Mouse (Mus musculus) liver, embryonic 11.5 days (tissue): ENCODE measurements around the gene Sdk1. TPM values are rescaled to one million over a fixed set of nuclear protein-coding genes. Genes with fewer than 3 reads are reported as not detected.
A peak's percentile ranks its signal among the peaks of the same experiment; 100 is the strongest.

ENCODE experiments used
- ATAC-seq: fragments of 200-750 bp; cut with Nextera tagmentation; replicated peaks from 2 replicates; pipeline ENCODE4 v1.8.0; 2017; ENCODE audit warnings: moderate number of reproducible peaks, mild to moderate bottlenecking, moderate TSS enrichment, moderate library complexity; ENCODE audit not compliant: low FRiP score
- DNase-seq: peaks from one replicate; pipeline ENCODE4 v3.0.0-alpha.2; 2017; ENCODE audit warnings: low spot score
- H3K27ac ChIP-seq: fragments of 300-500 bp; sonication (generic); 2 replicates; pipeline ENCODE4 v1.5.1; 2014; ENCODE audit warnings: mild to moderate bottlenecking, low read depth, low read length, control low read depth
- H3K27me3 ChIP-seq: fragments of 300-500 bp; sonication (generic); replicated peaks from 2 replicates; pipeline ENCODE4 v1.6.1; 2014; ENCODE audit warnings: low read length, mixed read lengths; ENCODE audit not compliant: control insufficient read depth, insufficient read depth
- H3K36me3 ChIP-seq: fragments of 300-500 bp; sonication (generic); 2 replicates; pipeline ENCODE4 v1.6.1; 2014; ENCODE audit warnings: mild to moderate bottlenecking, low read length, moderate library complexity, mixed read lengths; ENCODE audit not compliant: control insufficient read depth, insufficient read depth
- H3K4me1 ChIP-seq: fragments of 300-500 bp; sonication (generic); replicated peaks from 2 replicates; pipeline ENCODE4 v1.6.1; 2014; ENCODE audit warnings: low read length, mixed read lengths; ENCODE audit not compliant: control insufficient read depth, insufficient read depth
- H3K4me2 ChIP-seq: fragments of 300-500 bp; sonication (generic); 2 replicates; pipeline ENCODE4 v1.6.1; 2014; ENCODE audit warnings: mild to moderate bottlenecking, control low read depth, moderate library complexity
- H3K4me3 ChIP-seq: fragments of 300-500 bp; sonication (generic); 2 replicates; pipeline ENCODE4 v1.5.1; 2014; ENCODE audit warnings: low read depth, low read length, control low read depth
- H3K9ac ChIP-seq: fragments of 300-500 bp; sonication (generic); 2 replicates; pipeline ENCODE4 v1.6.1; 2014; ENCODE audit warnings: low read depth, low read length, control low read depth
- H3K9me3 ChIP-seq: fragments of 300-500 bp; sonication (generic); 2 replicates; pipeline ENCODE4 v1.6.1; 2016; ENCODE audit warnings: low read length, inconsistent platforms, mixed read lengths; ENCODE audit not compliant: control insufficient read depth
- WGBS: fragments of 180-500 bp; shearing (Covaris S2); extraction: QIAGEN DNeasy Blood & Tissue Kit; methylation state at CpG from one replicate; pipeline ENCODE4 v1.1.7; 2014; 5-methylcytosine and 5-hydroxymethylcytosine counted together
- polyA plus RNA-seq: library from polyadenylated mRNA; unstranded; fragments of >200 nt; fragmentation: Nextera tagmentation; extraction: Ambion mirVana; gene quantifications from 2 replicates; pipeline ENCODE4 v1.2.1, GENCODE M21; 2014

Sdk1 gene
- 0.31 and 0.53 TPM in 2 replicates for polyA plus RNA-seq

DNA sequence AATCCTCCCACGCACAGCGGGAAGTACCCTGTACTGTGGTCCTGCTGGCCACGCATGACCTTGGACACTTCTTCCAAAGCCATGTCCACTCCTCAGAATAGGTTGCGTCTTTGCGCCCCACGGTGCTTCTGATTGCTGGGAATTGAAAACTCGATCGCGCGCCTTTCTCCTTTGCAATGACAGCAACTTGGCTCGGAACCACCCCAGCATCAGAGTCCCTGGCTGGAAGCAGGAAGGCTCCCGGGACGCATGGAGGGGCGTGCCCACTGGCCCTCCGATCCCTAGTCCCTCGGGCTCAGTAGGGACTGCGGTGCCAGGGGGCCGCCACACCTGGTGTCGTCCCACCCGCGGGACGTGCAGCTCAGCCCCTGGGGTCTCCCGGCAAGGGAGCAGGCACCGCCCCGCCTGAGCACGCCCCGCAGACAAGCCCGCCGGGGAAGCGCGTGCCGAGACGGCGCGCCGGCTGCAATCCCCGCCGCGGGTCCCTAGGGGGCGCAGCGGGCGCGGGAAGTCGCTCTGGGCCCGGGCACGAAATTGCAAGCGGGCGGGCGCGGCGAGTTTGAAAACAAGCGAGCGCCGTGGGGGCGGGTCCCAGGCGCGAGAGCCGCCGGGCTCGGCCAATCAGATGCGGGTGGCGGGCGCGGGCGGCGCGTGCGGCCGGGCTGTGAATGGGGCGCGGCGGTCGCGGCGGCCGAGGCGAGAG, at the start of gene Sdk1:
Sdk1 (plus strand) TSS at position 650 of the 703 bp plus-strand sequence.
- Histone ChIP-seq H3K4me3 (peak within 1 kb of the TSS; percentile 62), H3K36me3 (no peaks in the 10 kb centered on the region), H3K9me3 (no peaks in the 10 kb centered on the region), H3K9ac (peak within 1 kb of the TSS; percentile 62), H3K4me2 (peak within 1 kb of the TSS; percentile 80), H3K27ac (no peak within 1 kb of the TSS), H3K27me3 (peaks cover 52% of the 10 kb centered on the region), H3K4me1 (peaks cover 11% of the 10 kb centered on the region; the same call in 1 of the 2 replicates)
- under 1% methylated on average over 57 of the region's 77 CpGs for WGBS
- DNase-seq (peak; percentile 90), ATAC-seq (peak; percentile 91)

- H3K27me3 ChIP-seq, result no peaks in the 10 kb centered on the region
- H3K27ac ChIP-seq, result no peak overlapping the region
- H3K36me3 ChIP-seq, result no peaks in the 10 kb centered on the region
- H3K4me2 ChIP-seq, result no peak overlapping the region
- H3K9ac ChIP-seq, result no peak overlapping the region
- DNase-seq, result no peak
- no peak for ATAC-seq
- H3K9me3 ChIP-seq, result no peaks in the 10 kb centered on the region
- H3K4me3 ChIP-seq, result no peak overlapping the region
- WGBS, result 56% methylated on average over 4 of the region's 4 CpGs
- H3K4me1 ChIP-seq, result no peaks in the 10 kb centered on the region
These were observed 44.0 kb upstream of the Sdk1 start for GRCm38 (mm10) chr5:141197278-141197677.

DNA sequence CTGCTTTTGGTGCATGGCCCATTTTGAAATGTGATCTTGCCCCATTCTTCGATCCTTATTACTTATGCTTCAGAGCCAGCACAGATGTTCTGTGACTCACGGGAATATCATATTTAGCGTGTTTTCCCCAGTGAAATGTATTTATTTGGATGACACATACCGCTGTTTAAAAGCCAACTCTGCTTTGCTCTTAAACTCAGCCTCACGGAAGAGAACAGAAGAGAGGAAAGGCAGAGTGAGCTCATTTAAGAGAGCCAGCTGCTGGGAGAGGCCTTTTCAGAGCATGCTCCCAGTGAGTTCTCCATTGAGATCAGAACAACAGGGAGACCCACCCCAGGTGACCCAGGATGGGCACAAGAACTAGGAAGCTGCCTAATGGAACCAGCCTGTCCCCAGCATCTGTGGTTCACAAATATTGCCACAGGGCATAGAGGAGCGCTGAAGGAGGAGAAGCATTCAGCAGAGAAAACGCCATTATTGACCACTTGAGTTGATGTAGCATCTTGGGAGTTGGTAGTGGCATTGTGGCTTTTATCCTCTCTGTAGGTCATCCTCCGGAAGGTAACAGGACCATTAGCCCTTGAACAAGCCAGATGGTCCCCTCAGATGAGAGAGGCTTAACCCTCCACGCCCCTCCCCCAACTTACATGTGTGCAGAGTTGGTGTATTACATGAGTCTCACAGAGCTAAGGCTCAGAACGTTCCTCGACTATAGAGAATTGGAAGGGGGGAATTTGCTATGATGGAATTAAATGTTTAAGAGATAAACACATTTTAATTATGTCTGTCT, 38.8 kb upstream of the Sdk1 start:
- no peak for ATAC-seq

GRCm38 (mm10) chr5:141207061-141207460, 34.2 kb upstream of the Sdk1 start:
- no peak for DNase-seq
- no peak overlapping the region for H3K4me3 ChIP-seq
- no peak overlapping the region for H3K27ac ChIP-seq
- no peak for ATAC-seq
- no peaks in the 10 kb centered on the region for H3K36me3 ChIP-seq
- H3K9ac ChIP-seq, result no peak overlapping the region
- peaks cover 2% of the 10 kb centered on the region; the same call in 1 of the 2 replicates for H3K9me3 ChIP-seq
- no peaks in the 10 kb centered on the region for H3K27me3 ChIP-seq
- H3K4me1 ChIP-seq, result no peaks in the 10 kb centered on the region
- WGBS, result 38% methylated on average over 5 of the region's 5 CpGs
- no peak overlapping the region for H3K4me2 ChIP-seq

More for the DNA sequence above, 38.8 kb upstream of the Sdk1 start:
- Histone ChIP-seq H3K9me3 (no peaks in the 10 kb centered on the region), H3K9ac (no peak overlapping the region), H3K4me3 (no peak overlapping the region), H3K4me1 (no peaks in the 10 kb centered on the region), H3K36me3 (no peaks in the 10 kb centered on the region), H3K27ac (no peak overlapping the region), H3K27me3 (no peaks in the 10 kb centered on the region), H3K4me2 (no peak overlapping the region)
- WGBS, result 79% methylated on average over 11 of the region's 11 CpGs
- no peak for DNase-seq

DNA sequence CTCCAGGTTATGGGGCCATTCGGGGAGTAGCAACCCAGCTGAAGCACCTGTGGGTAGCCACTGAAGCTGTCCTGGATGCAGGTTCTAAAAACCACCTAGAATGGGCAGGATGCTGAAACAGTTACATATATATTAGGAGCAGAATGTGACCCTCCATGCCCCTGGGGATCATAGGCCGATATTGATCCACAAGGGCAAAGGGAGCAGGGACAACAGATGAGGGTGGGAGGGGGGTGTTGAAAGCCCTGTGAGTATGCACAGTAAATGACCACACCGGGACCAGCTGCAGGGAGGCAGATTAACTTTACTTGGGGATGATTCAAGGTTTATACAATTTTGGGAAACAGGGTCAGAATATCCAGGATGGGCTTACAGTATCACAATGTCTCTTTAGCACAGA, 16.0 kb upstream of the Sdk1 start:
- H3K4me3 ChIP-seq, result no peak overlapping the region
- WGBS, result 56% methylated on average over 3 of the region's 3 CpGs

DNA sequence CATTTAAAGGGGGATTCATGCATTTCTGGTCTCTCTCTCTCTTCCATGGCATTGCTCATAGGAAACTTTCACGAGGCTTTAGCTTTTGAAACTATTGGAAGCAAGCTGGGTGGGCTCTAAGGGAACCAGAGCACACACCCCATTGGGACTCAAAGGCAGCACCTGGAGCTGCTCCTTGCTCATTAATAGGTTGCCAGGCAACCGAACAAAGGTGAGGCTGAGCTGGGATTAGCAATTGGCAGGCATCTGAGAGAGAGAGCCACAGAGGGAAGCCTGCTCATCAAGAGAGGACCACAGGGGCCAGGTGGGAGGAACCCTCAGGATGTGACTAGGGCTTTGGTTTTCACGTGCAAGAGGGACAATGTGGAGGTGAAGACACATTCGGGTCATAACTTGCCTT, 7.0 kb upstream of the Sdk1 start:
- WGBS, result 25% methylated on average over 4 of the region's 4 CpGs
- Histone ChIP-seq H3K36me3 (no peaks in the 10 kb centered on the region), H3K9ac (no peak overlapping the region), H3K4me1 (no peaks in the 10 kb centered on the region), H3K27me3 (peaks cover 5% of the 10 kb centered on the region), H3K4me3 (no peak overlapping the region), H3K27ac (no peak overlapping the region), H3K9me3 (no peaks in the 10 kb centered on the region), H3K4me2 (no peak overlapping the region)
- DNase-seq (no peak), ATAC-seq (no peak)

More for the DNA sequence above, 16.0 kb upstream of the Sdk1 start:
- Histone ChIP-seq H3K4me1 (no peaks in the 10 kb centered on the region), H3K9me3 (no peaks in the 10 kb centered on the region), H3K36me3 (no peaks in the 10 kb centered on the region), H3K27ac (no peak overlapping the region), H3K4me2 (no peak overlapping the region), H3K27me3 (no peaks in the 10 kb centered on the region), H3K9ac (no peak overlapping the region)
- 0 out of 2 replicates have a peak, but pooled peaks have one; percentile 18 for ATAC-seq
- no peak for DNase-seq

DNA sequence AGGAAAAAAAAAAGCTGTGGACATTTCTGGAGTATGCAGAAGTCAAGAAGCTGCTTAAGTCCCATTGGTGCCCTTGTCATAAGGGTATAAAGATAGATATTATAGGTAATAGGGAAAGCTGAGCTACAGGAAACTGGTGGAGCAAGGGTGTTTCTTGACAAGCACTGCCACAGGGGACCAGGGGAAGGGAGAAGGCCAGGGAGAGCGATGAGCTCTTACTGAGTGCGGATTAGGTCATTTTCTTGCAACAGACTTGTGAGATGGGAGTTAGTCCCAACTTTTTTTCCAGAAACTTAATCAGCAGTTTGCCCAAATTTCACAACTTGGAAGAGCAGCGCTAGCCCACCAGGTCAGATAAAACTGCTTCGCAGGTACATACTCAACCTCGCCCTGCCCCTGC, 1.9 kb upstream of the Sdk1 start:
- no peak overlapping the region for H3K4me2 ChIP-seq
- 18% methylated on average over 5 of the region's 5 CpGs for WGBS
- peaks cover 52% of the 10 kb centered on the region for H3K27me3 ChIP-seq
- ATAC-seq (no peak), DNase-seq (no peak)
- no peak overlapping the region for H3K9ac ChIP-seq
- H3K27ac ChIP-seq, result no peak overlapping the region
- peaks cover 11% of the 10 kb centered on the region; the same call in 1 of the 2 replicates for H3K4me1 ChIP-seq
- H3K4me3 ChIP-seq, result no peak overlapping the region
- H3K9me3 ChIP-seq, result no peaks in the 10 kb centered on the region
- H3K36me3 ChIP-seq, result no peaks in the 10 kb centered on the region

GRCm38 (mm10) chr5:141240441-141240840, 849 bp upstream of the Sdk1 start:
- H3K4me1 ChIP-seq, result peaks cover 11% of the 10 kb centered on the region; the same call in 1 of the 2 replicates
- no peak overlapping the region for H3K27ac ChIP-seq
- no peaks in the 10 kb centered on the region for H3K36me3 ChIP-seq
- 2% methylated on average over 10 of the region's 10 CpGs for WGBS
- H3K9ac ChIP-seq, result no peak overlapping the region
- H3K4me2 ChIP-seq, result peak overlapping the region; percentile 80
- peaks cover 52% of the 10 kb centered on the region for H3K27me3 ChIP-seq
- ATAC-seq (no peak), DNase-seq (peak; percentile 43)
- peak overlapping the region; percentile 62 for H3K4me3 ChIP-seq
- no peaks in the 10 kb centered on the region for H3K9me3 ChIP-seq
